Mouse (Mus musculus) heart, embryonic 14.5 days (tissue): Measurements from ENCODE around the gene Tapt1. TPM values are rescaled to one million over a fixed set of nuclear protein-coding genes. Genes with fewer than 3 reads are reported as not detected.

Source experiments
- ATAC-seq: fragments of 200-750 bp; cut with Nextera tagmentation; 2 replicates; pipeline ENCODE4 v1.8.0; 2017; ENCODE audit warnings: low read depth, moderate TSS enrichment; ENCODE audit not compliant: insufficient number of reproducible peaks, insufficient read depth, low FRiP score
- H3K27ac ChIP-seq, 2 experiments: fragments of 200-500 bp in 1 of 2; fragments of 300-500 bp in 1 of 2; sonication (generic) in 1 of 2; replicated peaks in 1 of 2; 2 replicates each; pipeline ENCODE4 v1.5.1; 2012 to 2014; ENCODE audit warnings: low read depth in 2 of 2, low read length in 2 of 2, control low read depth in 1 of 2, mild to moderate bottlenecking in 1 of 2, mixed read lengths in 1 of 2; ENCODE audit not compliant: control insufficient read depth in 1 of 2, insufficient read depth in 1 of 2
- H3K27me3 ChIP-seq: fragments of 300-500 bp; sonication (generic); 2 replicates; pipeline ENCODE4 v1.6.1; 2014; ENCODE audit warnings: mild to moderate bottlenecking, low read length, control low read depth; ENCODE audit not compliant: control insufficient read depth, insufficient read depth
- H3K36me3 ChIP-seq: fragments of 300-500 bp; sonication (generic); 2 replicates; pipeline ENCODE4 v1.6.1; 2014; ENCODE audit warnings: mild to moderate bottlenecking, control low read depth, low read length, mixed read lengths; ENCODE audit not compliant: control insufficient read depth, insufficient read depth
- H3K4me1 ChIP-seq, 2 experiments: fragments of 200-500 bp in 1 of 2; fragments of 300-500 bp in 1 of 2; sonication (generic) in 1 of 2; 2 replicates each; pipeline ENCODE4 v1.6.1; 2012 to 2014; ENCODE audit warnings: low read length in 2 of 2, control low read depth in 1 of 2, mixed read lengths in 1 of 2; ENCODE audit not compliant: control insufficient read depth in 2 of 2, insufficient read depth in 2 of 2
- H3K4me2 ChIP-seq: fragments of 300-500 bp; sonication (generic); 2 replicates; pipeline ENCODE4 v1.6.1; 2014; ENCODE audit warnings: mild to moderate bottlenecking, low read length
- H3K4me3 ChIP-seq, 2 experiments: fragments of 200-500 bp in 1 of 2; fragments of 300-500 bp in 1 of 2; sonication (generic) in 1 of 2; 2 replicates each; pipeline ENCODE4 v1.5.1; 2012 to 2014; ENCODE audit warnings: low read length in 2 of 2, mild to moderate bottlenecking in 2 of 2, control low read depth in 1 of 2, low read depth in 1 of 2, moderate library complexity in 1 of 2; ENCODE audit not compliant: control insufficient read depth in 1 of 2, insufficient read depth in 1 of 2
- H3K9ac ChIP-seq: fragments of 300-500 bp; sonication (generic); 2 replicates; pipeline ENCODE4 v1.6.1; 2014; ENCODE audit warnings: mild to moderate bottlenecking, low read length
- H3K9me3 ChIP-seq: fragments of 300-500 bp; sonication (generic); 2 replicates; pipeline ENCODE4 v1.6.1; 2016; ENCODE audit warnings: low read length, control low read depth; ENCODE audit not compliant: control insufficient read depth
- WGBS: fragments of 180-500 bp; shearing (Covaris S2); extraction: QIAGEN DNeasy Blood & Tissue Kit; methylation state at CpG from one replicate; pipeline ENCODE4 v1.1.7; 2014; 5-methylcytosine and 5-hydroxymethylcytosine counted together
- polyA plus RNA-seq: library from polyadenylated mRNA; unstranded; fragments of >200 nt; fragmentation: Nextera tagmentation; extraction: Ambion mirVana; gene quantifications from 2 replicates; pipeline ENCODE4 v1.2.1, GENCODE M21; 2014

The Tapt1 gene
- polyA plus RNA-seq, 1 experiment from 2014 or later, result 25.6 TPM

- H3K27ac ChIP-seq, result no peak overlapping the region
- H3K9me3 ChIP-seq, result no peaks in the 10 kb centered on the region
- H3K27me3 ChIP-seq, result no peaks in the 10 kb centered on the region
- H3K4me2 ChIP-seq, result no peak overlapping the region
- H3K36me3 ChIP-seq, result no peaks in the 10 kb centered on the region
- no peak overlapping the region for H3K4me3 ChIP-seq
- 28% methylated on average over 7 of the region's 7 CpGs for WGBS
- no peak overlapping the region for H3K9ac ChIP-seq
- ATAC-seq, result no peak
- no peaks in the 10 kb centered on the region for H3K4me1 ChIP-seq
Observed at GRCm38 (mm10) chr5:44164233-44164776, 62.1 kb downstream of the Tapt1 start.

- ATAC-seq, result no peak
- H3K4me3 ChIP-seq, result no peak overlapping the region
- H3K36me3 ChIP-seq, result no peaks in the 10 kb centered on the region
- no peak overlapping the region for H3K27ac ChIP-seq
- H3K4me2 ChIP-seq, result no peak overlapping the region
- H3K4me1 ChIP-seq, result no peaks in the 10 kb centered on the region
- H3K9ac ChIP-seq, result no peak overlapping the region
- WGBS, result 91% methylated on average over 3 of the region's 3 CpGs
- no peaks in the 10 kb centered on the region for H3K27me3 ChIP-seq
- H3K9me3 ChIP-seq, result no peaks in the 10 kb centered on the region
Observed at GRCm38 (mm10) chr5:44163318-44163717, 63.1 kb downstream of the Tapt1 start.

GRCm38 (mm10) chr5:44162786-44163185 is 63.6 kb downstream of the Tapt1 start:
- Histone ChIP-seq H3K4me3 (no peak overlapping the region), H3K36me3 (no peaks in the 10 kb centered on the region), H3K4me2 (no peak overlapping the region), H3K9ac (no peak overlapping the region), H3K9me3 (no peaks in the 10 kb centered on the region), H3K4me1 (no peaks in the 10 kb centered on the region), H3K27ac (no peak overlapping the region), H3K27me3 (no peaks in the 10 kb centered on the region)
- ATAC-seq, result no peak
- 82% methylated on average over 7 of the region's 7 CpGs for WGBS

- H3K27ac ChIP-seq, result no peak overlapping the region
- ATAC-seq, result no peak
- H3K27me3 ChIP-seq, result no peaks in the 10 kb centered on the region
- no peak overlapping the region for H3K4me2 ChIP-seq
- no peak overlapping the region for H3K4me3 ChIP-seq
- whole genome bisulfite sequencing, result 60% methylated on average over 4 of the region's 4 CpGs
- no peaks in the 10 kb centered on the region for H3K4me1 ChIP-seq
- no peaks in the 10 kb centered on the region for H3K36me3 ChIP-seq
- H3K9ac ChIP-seq, result no peak overlapping the region
- no peaks in the 10 kb centered on the region for H3K9me3 ChIP-seq
Observed at GRCm38 (mm10) chr5:44159679-44160438, 66.6 kb downstream of the Tapt1 start.

GRCm38 (mm10) chr5:44159231-44159630 is 67.2 kb downstream of the Tapt1 start:
- no peaks in the 10 kb centered on the region for H3K36me3 ChIP-seq
- H3K4me3 ChIP-seq, result no peak overlapping the region
- no peaks in the 10 kb centered on the region for H3K9me3 ChIP-seq
- H3K27me3 ChIP-seq, result no peaks in the 10 kb centered on the region
- H3K9ac ChIP-seq, result no peak overlapping the region
- no peak overlapping the region for H3K4me2 ChIP-seq
- H3K4me1 ChIP-seq, result no peaks in the 10 kb centered on the region
- no peak for ATAC-seq
- no peak overlapping the region for H3K27ac ChIP-seq
- 82% methylated on average over 2 of the region's 2 CpGs for WGBS

GRCm38 (mm10) chr5:44158458-44158857 is 68.0 kb downstream of the Tapt1 start:
- no peaks in the 10 kb centered on the region for H3K27me3 ChIP-seq
- no peak overlapping the region for H3K27ac ChIP-seq
- no peak overlapping the region for H3K4me3 ChIP-seq
- no peak overlapping the region for H3K4me2 ChIP-seq
- H3K9me3 ChIP-seq, result no peaks in the 10 kb centered on the region
- H3K36me3 ChIP-seq, result no peaks in the 10 kb centered on the region
- H3K4me1 ChIP-seq, result no peaks in the 10 kb centered on the region
- no peak for ATAC-seq
- no peak overlapping the region for H3K9ac ChIP-seq
- WGBS, result 81% methylated on average over 3 of the region's 3 CpGs

- H3K4me2 ChIP-seq, result no peak overlapping the region
- no peaks in the 10 kb centered on the region for H3K27me3 ChIP-seq
- ATAC-seq, result no peak
- H3K27ac ChIP-seq, result no peak overlapping the region
- H3K9ac ChIP-seq, result no peak overlapping the region
- no peak overlapping the region for H3K4me3 ChIP-seq
- H3K9me3 ChIP-seq, result no peaks in the 10 kb centered on the region
- 76% methylated on average over 6 of the region's 6 CpGs for WGBS
- H3K36me3 ChIP-seq, result no peaks in the 10 kb centered on the region
- no peaks in the 10 kb centered on the region for H3K4me1 ChIP-seq
Observed at GRCm38 (mm10) chr5:44157760-44158159, 68.7 kb downstream of the Tapt1 start.

- Histone ChIP-seq H3K36me3 (no peaks in the 10 kb centered on the region), H3K27ac (no peak overlapping the region), H3K4me1 (no peaks in the 10 kb centered on the region), H3K9ac (no peak overlapping the region), H3K4me3 (no peak overlapping the region), H3K4me2 (no peak overlapping the region), H3K9me3 (0 out of 2 replicates have a peak, but pooled peaks cover 3% of the 10 kb centered on the region), H3K27me3 (no peaks in the 10 kb centered on the region)
- WGBS, result 43% methylated on average over 1 of the region's 1 CpGs
- no peak for ATAC-seq
Observed at GRCm38 (mm10) chr5:44153050-44153449, 73.4 kb downstream of the Tapt1 start.
